Mouse (Mus musculus): ENCODE results near the gene Gm20908. TPM values are rescaled to one million over a fixed set of nuclear protein-coding genes. Genes with fewer than 3 reads are reported as not detected.

The Gm20908 gene
- polyA plus RNA-seq (2012; ENCODE audit: low replicate concordance): not detected in 2 replicates

GRCm38 (mm10) chrY:64472966-64473365 lies at the start of gene Gm20908:
Gene Gm20908 (plus strand): TSS chrY:64473266.

All from hematopoietic multipotent progenitor cell, adult 10-12 weeks (in vitro differentiated cells).